In the genomic region with DNA sequence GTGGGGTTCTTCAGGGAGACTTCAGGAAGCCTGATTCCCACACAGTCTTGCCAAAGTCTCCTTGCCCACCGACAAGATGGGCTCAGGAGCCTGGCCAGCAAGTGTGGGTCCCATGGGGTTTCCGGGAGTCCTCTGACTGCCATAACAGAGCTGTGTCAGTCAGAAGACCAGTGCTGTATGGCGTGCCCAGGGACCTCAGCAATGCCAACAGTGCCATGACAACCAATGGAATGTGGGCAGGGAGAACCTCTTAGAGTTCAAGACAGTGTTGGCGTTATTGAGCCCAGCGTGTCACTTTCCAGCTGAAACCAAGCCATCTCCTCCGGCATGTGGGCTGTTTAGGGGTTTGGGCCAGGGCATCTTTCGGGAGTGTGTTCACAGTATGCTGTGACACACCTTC, we compare ENCODE assay signal across 18 mouse cellular contexts. TPM values are rescaled to one million over a fixed set of nuclear protein-coding genes. Genes with fewer than 3 reads are reported as not detected.
DNase-seq lines count a peak whose midpoint lies in the region; ATAC-seq lines count a peak whose summit lies in the region.
"Had no signal": no experiment of that assay in that cellular context is flagged by ENCODE, and none has a peak within 500 bp of the region (broad histone marks: within the 10 kb centered on the region; RNA-seq: fewer than 3 reads in every experiment).

No protein-coding gene starts in this region.

- no peak for DNase-seq in forebrain, embryonic 11.5 days (ENCODE audit: low spot score)
- peak; percentile 48 for DNase-seq in left cerebral cortex, postnatal 4 days
- no peak for DNase-seq in left cerebral cortex, postnatal 10 days (ENCODE audit: extremely low spot score in 1 of 2, low spot score in 2 of 2)
- DNase-seq in Muller cell, postnatal 12 days (ENCODE audit: inconsistent ontology term): peak; percentile 53
- peak; percentile 14 for DNase-seq in brain, embryonic 18.5 days (ENCODE audit: low read depth, low spot score)
- no peak for DNase-seq in gastrocnemius, postnatal 36 days
- DNase-seq: adrenal gland, postnatal 25 days; gastrocnemius, postnatal 25 days; heart, postnatal 36 days; thymus, postnatal 25 days had no signal

- H3K4me1 ChIP-seq in forebrain, embryonic 16.5 days (replicated peaks; ENCODE audit: control insufficient read depth, insufficient read depth, low read length): no peaks in the 10 kb centered on the region; the same call in 1 of the 2 replicates
- H3K4me1 ChIP-seq in forebrain, embryonic 11.5 days (replicated peaks; ENCODE audit: control insufficient read depth, insufficient read depth, low read length): peaks cover 3% of the 10 kb centered on the region; the same call in 1 of the 2 replicates
- H3K4me1 ChIP-seq: limb, embryonic 15.5 days had no signal

- peak; percentile 77 for ATAC-seq in forebrain, embryonic 16.5 days
- ATAC-seq in forebrain, embryonic 11.5 days (replicated peaks; ENCODE audit: low FRiP score): no peak
- ATAC-seq: intestine, embryonic 16.5 days had no signal

- H3K4me2 ChIP-seq in forebrain, embryonic 16.5 days (ENCODE audit: low read length): no peak overlapping the region
- no peak overlapping the region for H3K4me2 ChIP-seq in forebrain, embryonic 11.5 days (ENCODE audit: low read depth, low read length, severe bottlenecking)
- H3K4me2 ChIP-seq: heart, embryonic 11.5 days; kidney, embryonic 15.5 days; limb, embryonic 15.5 days had no signal

- no peak overlapping the region for H3K9ac ChIP-seq in forebrain, embryonic 16.5 days (replicated peaks; ENCODE audit: low read depth, low read length)
- no peak overlapping the region for H3K9ac ChIP-seq in forebrain, embryonic 11.5 days (ENCODE audit: low read length)
- H3K9ac ChIP-seq: kidney, embryonic 15.5 days; limb, embryonic 15.5 days had no signal

- no peak overlapping the region for H3K27ac ChIP-seq in forebrain, embryonic 16.5 days (ENCODE audit: low read length)
- no peak overlapping the region for H3K27ac ChIP-seq in forebrain, embryonic 11.5 days (ENCODE audit: low read depth, low read length)
- H3K27ac ChIP-seq: kidney, embryonic 15.5 days; layer of hippocampus, adult 2 months; limb, embryonic 15.5 days had no signal

- H3K36me3 ChIP-seq in forebrain, embryonic 16.5 days (ENCODE audit: control insufficient read depth, insufficient read depth): no peaks in the 10 kb centered on the region
- H3K36me3 ChIP-seq in forebrain, embryonic 11.5 days (ENCODE audit: control insufficient read depth, insufficient read depth, low read length): no peaks in the 10 kb centered on the region
- H3K36me3 ChIP-seq: kidney, embryonic 15.5 days; limb, embryonic 15.5 days had no signal

- H3K27me3 ChIP-seq in forebrain, embryonic 16.5 days (replicated peaks; ENCODE audit: control insufficient read depth, insufficient read depth, low read length): no peaks in the 10 kb centered on the region
- no peaks in the 10 kb centered on the region for H3K27me3 ChIP-seq in forebrain, embryonic 11.5 days (ENCODE audit: control insufficient read depth, insufficient read depth, low read length)
- H3K27me3 ChIP-seq: kidney, embryonic 15.5 days; limb, embryonic 15.5 days had no signal

- H3K9me3 ChIP-seq in forebrain, embryonic 16.5 days (ENCODE audit: control insufficient read depth, low read length): no peaks in the 10 kb centered on the region
- no peaks in the 10 kb centered on the region for H3K9me3 ChIP-seq in forebrain, embryonic 11.5 days (ENCODE audit: control insufficient read depth, low read length)
- H3K9me3 ChIP-seq: kidney, embryonic 15.5 days; limb, embryonic 15.5 days had no signal

- intact Hi-C loops in left cerebral cortex, postnatal 4 days (cut with DNase I): no loop called here
- intact Hi-C loops in left cerebral cortex, postnatal 10 days (cut with DNase I): no loop called here
- intact Hi-C loops in gastrocnemius, postnatal 36 days (cut with DNase I): no loop called here

- H3K4me3 ChIP-seq in forebrain, embryonic 16.5 days (replicated peaks; ENCODE audit: low read length): no peak overlapping the region
- no peak overlapping the region for H3K4me3 ChIP-seq in forebrain, embryonic 11.5 days (ENCODE audit: low read depth, low read length)
- H3K4me3 ChIP-seq: erythroblast, embryonic 14.5 days; kidney, embryonic 15.5 days; limb, embryonic 15.5 days had no signal

- WGBS in forebrain, embryonic 16.5 days: 73% methylated on average over 7 of the region's 7 CpGs
- whole genome bisulfite sequencing in forebrain, embryonic 11.5 days: 90% methylated on average over 7 of the region's 7 CpGs

RNA-seq across cellular contexts. Expression of a gene that starts 33.9 kb away (rescaled TPM):
- polyA plus RNA-seq in forebrain, embryonic 16.5 days (2015; fragmentation: Nextera tagmentation; extraction: Ambion mirVana): 42.1 and 43.5 TPM in 2 replicates
- polyA plus RNA-seq in forebrain, embryonic 11.5 days (2014; fragmentation: Nextera tagmentation; extraction: Ambion mirVana): 34.6 and 39.3 TPM in 2 replicates
- 100 to 1,000 TPM; 118 to 122 TPM for total RNA-seq in left cerebral cortex, postnatal 4 days (2021)
- total RNA-seq in left cerebral cortex, postnatal 10 days (2021): 10 to 100 TPM; 85.0 to 89.4 TPM
- total RNA-seq in gastrocnemius, postnatal 36 days (2021): 1 to 10 TPM; 6.2 to 6.3 TPM
- total RNA-seq: megakaryocyte-erythroid progenitor cell, adult 5-6 weeks had no signal

RNA-seq across cellular contexts. Expression of a gene that starts 53.2 kb away (rescaled TPM):
- 44.5 and 46.2 TPM in 2 replicates for polyA plus RNA-seq in forebrain, embryonic 16.5 days (2015; fragmentation: Nextera tagmentation; extraction: Ambion mirVana)
- 44.2 and 45.7 TPM in 2 replicates for polyA plus RNA-seq in forebrain, embryonic 11.5 days (2014; fragmentation: Nextera tagmentation; extraction: Ambion mirVana)
- total RNA-seq in left cerebral cortex, postnatal 4 days (2021): 10 to 100 TPM; 49.7 to 51.0 TPM
- 10 to 100 TPM; 51.4 to 54.0 TPM for total RNA-seq in left cerebral cortex, postnatal 10 days (2021)
- 10 to 100 TPM; 15.8 to 18.3 TPM for total RNA-seq in gastrocnemius, postnatal 36 days (2021)

RNA-seq across cellular contexts. Expression of a gene that starts 53.4 kb away (rescaled TPM):
- 33.4 and 37.9 TPM in 2 replicates for polyA plus RNA-seq in forebrain, embryonic 16.5 days (2015; fragmentation: Nextera tagmentation; extraction: Ambion mirVana)
- 49.9 and 56.1 TPM in 2 replicates for polyA plus RNA-seq in forebrain, embryonic 11.5 days (2014; fragmentation: Nextera tagmentation; extraction: Ambion mirVana)
- 10 to 100 TPM; 26.8 to 29.5 TPM for total RNA-seq in left cerebral cortex, postnatal 4 days (2021)
- 10 to 100 TPM; 24.4 to 29.4 TPM for total RNA-seq in left cerebral cortex, postnatal 10 days (2021)
- 10 to 100 TPM; 25.9 to 30.5 TPM for total RNA-seq in gastrocnemius, postnatal 36 days (2021)

Comparison
In these comparisons a context has a peak if more than half of its experiments do, and no peak if none do; other contexts are left out.
1. DNase-seq: peak in left cerebral cortex, postnatal 4 days (single experiment), Muller cell, postnatal 12 days (single experiment) and brain, embryonic 18.5 days (single experiment); none in forebrain, embryonic 11.5 days (single experiment), left cerebral cortex, postnatal 10 days (0 of 2) and gastrocnemius, postnatal 36 days (0 of 2).
2. RNA of a gene that starts 33.9 kb away (total RNA-seq): 118 to 122 TPM in left cerebral cortex, postnatal 4 days and 85.0 to 89.4 TPM in left cerebral cortex, postnatal 10 days; 6.2 to 6.3 TPM in gastrocnemius, postnatal 36 days; every median in the first group is over 10 times any median in the second.